Mouse (Mus musculus): ENCODE results near the gene Ppp2r5a.

GRCm38 (mm10) chr1:191380843-191381242, 22.2 kb downstream of the Ppp2r5a start:
- TF ChIP-seq POLR2A (IDR thresholded peaks at IDR 0.05; ENCODE audit: borderline replicate concordance, insufficient read depth, low read length) (no peak), CTCF (IDR thresholded peaks at IDR 0.05; ENCODE audit: borderline replicate concordance, insufficient read depth, low read depth, low read length) (no peak)
